Mouse (Mus musculus): Measurements from ENCODE around the gene Slamf8. TPM values are rescaled to one million over a fixed set of nuclear protein-coding genes. Genes with fewer than 3 reads are reported as not detected.

Gene Slamf8
- polyA plus RNA-seq (2015; fragmentation: Nextera tagmentation; extraction: Ambion mirVana) = 0.14 TPM in 1 of 2 replicates, not detected in the other

GRCm38 (mm10) chr1:172590385-172590784 is at the start of gene Slamf8:
TSS of gene Slamf8 (minus strand) at chr1:172590568.

GRCm38 (mm10) chr1:172632451-172633326 is 42.3 kb upstream of the Slamf8 start, which contains the start of gene Dusp23:
TSS of gene Dusp23 (minus strand) at chr1:172632962.

GRCm38 (mm10) chr1:172602326-172602725 is 12.0 kb upstream of the Slamf8 start, which contains the start of gene Fcrl6:
TSS of gene Fcrl6 (minus strand) at chr1:172602551.

GRCm38 (mm10) chr1:172555638-172556037 is 34.7 kb downstream of the Slamf8 start, which contains the start of gene Vsig8:
TSS of gene Vsig8 (plus strand) at chr1:172555938.

Other genes with a start within 250 kb of the Slamf8 start
- 0.27 and 0.38 TPM in 2 replicates for gene Kcnj10, start 249.4 kb downstream of the Slamf8 start, polyA plus RNA-seq (2015; fragmentation: Nextera tagmentation; extraction: Ambion mirVana)
- gene Pigm, start 214.0 kb downstream of the Slamf8 start, polyA plus RNA-seq (2015; fragmentation: Nextera tagmentation; extraction: Ambion mirVana) = 2.4 TPM in 2 replicates
- 0.49 and 0.72 TPM in 2 replicates for gene Slamf9, start 115.2 kb downstream of the Slamf8 start, polyA plus RNA-seq (2015; fragmentation: Nextera tagmentation; extraction: Ambion mirVana)
- 0.81 and 2.2 TPM in 2 replicates for gene Igsf9, start 108.8 kb downstream of the Slamf8 start, polyA plus RNA-seq (2015; fragmentation: Nextera tagmentation; extraction: Ambion mirVana)
- 143 and 184 TPM in 2 replicates for gene Tagln2, start 90.5 kb downstream of the Slamf8 start, polyA plus RNA-seq (2015; fragmentation: Nextera tagmentation; extraction: Ambion mirVana)
- 1.2 and 1.4 TPM in 2 replicates for gene Cfap45, start 69.8 kb downstream of the Slamf8 start, polyA plus RNA-seq (2015; fragmentation: Nextera tagmentation; extraction: Ambion mirVana)
- not detected in 2 replicates for gene Vsig8, start 34.6 kb downstream of the Slamf8 start, polyA plus RNA-seq (2015; fragmentation: Nextera tagmentation; extraction: Ambion mirVana)
- not detected in 2 replicates for gene Fcrl6, start 12.0 kb upstream of the Slamf8 start, polyA plus RNA-seq (2015; fragmentation: Nextera tagmentation; extraction: Ambion mirVana)
- gene Dusp23, start 42.4 kb upstream of the Slamf8 start, polyA plus RNA-seq (2015; fragmentation: Nextera tagmentation; extraction: Ambion mirVana) = 35.3 and 40.9 TPM in 2 replicates
- 0.15 and 0.33 TPM in 2 replicates for gene Crp, start 107.5 kb upstream of the Slamf8 start, polyA plus RNA-seq (2015; fragmentation: Nextera tagmentation; extraction: Ambion mirVana)

All from skeletal muscle tissue, postnatal 0 days (tissue).